Mouse (Mus musculus) MEL (cell line): ENCODE measurements at regions not wholly inside any gene's neighbourhood (a gene's known extent, or its start where the extent isn't known, plus 50 kb on each side); places are given as distances from the start of the nearest gene placed in this dataset.

ENCODE experiments used
- DNase-seq: peaks from one replicate; pipeline ENCODE4 v3.0.0; 2011; ENCODE audit warnings: low read depth, low spot score
- H3K27ac ChIP-seq: 2 replicates; pipeline ENCODE4 v1.5.1; 2012; ENCODE audit warnings: low read depth, mild to moderate bottlenecking, control low read depth, low read length, moderate library complexity; ENCODE audit not compliant: control insufficient read depth
- H3K27me3 ChIP-seq, 2 experiments: fragments of 150-350 bp in 1 of 2; sonication (generic) in 1 of 2; 2 replicates each; pipeline ENCODE4 v1.6.1; 2012; ENCODE audit warnings: low read length in 2 of 2, mild to moderate bottlenecking in 2 of 2, improper control_type of control experiment in 1 of 2, moderate library complexity in 1 of 2; ENCODE audit not compliant: insufficient read depth in 2 of 2, control insufficient read depth in 1 of 2
- H3K36me3 ChIP-seq, 2 experiments: 2 replicates each; pipeline ENCODE4 v1.6.1; 2012 to 2014; ENCODE audit warnings: low read length in 2 of 2, improper control_type of control experiment in 1 of 2, inconsistent platforms in 1 of 2, mild to moderate bottlenecking in 1 of 2; ENCODE audit not compliant: insufficient read depth in 2 of 2, control insufficient read depth in 1 of 2
- H3K4me1 ChIP-seq, 2 experiments: fragments of 150-350 bp in 1 of 2; sonication (generic) in 1 of 2; 2 replicates each; pipeline ENCODE4 v1.6.1; 2012; ENCODE audit warnings: low read length in 2 of 2, improper control_type of control experiment in 1 of 2, mild to moderate bottlenecking in 1 of 2; ENCODE audit not compliant: insufficient read depth in 2 of 2, control insufficient read depth in 1 of 2
- H3K4me3 ChIP-seq, 2 experiments: fragments of 150-350 bp in 1 of 2; sonication (generic) in 1 of 2; 2 replicates each; pipeline ENCODE4 v1.5.1; 2012; ENCODE audit warnings: low read depth in 2 of 2, low read length in 2 of 2, mild to moderate bottlenecking in 2 of 2, moderate library complexity in 2 of 2, control low read depth in 1 of 2, improper control_type of control experiment in 1 of 2; ENCODE audit not compliant: control insufficient read depth in 1 of 2, insufficient read depth in 1 of 2
- H3K79me2 ChIP-seq: 2 replicates; pipeline ENCODE4 v1.6.1; 2012; ENCODE audit warnings: mild to moderate bottlenecking, low read length, moderate library complexity; ENCODE audit not compliant: control insufficient read depth, poor library complexity, insufficient read depth
- H3K9ac ChIP-seq: 2 replicates; pipeline ENCODE4 v1.6.1; 2012; ENCODE audit warnings: low read depth, mild to moderate bottlenecking, control low read depth, low read length, moderate library complexity; ENCODE audit not compliant: control insufficient read depth, poor library complexity, severe bottlenecking
- H3K9me3 ChIP-seq: fragments of 150-350 bp; sonication (generic); replicated peaks from 2 replicates; pipeline ENCODE4 v1.6.1; 2012; ENCODE audit warnings: mild to moderate bottlenecking, low read length, improper control_type of control experiment, moderate library complexity; ENCODE audit not compliant: insufficient read depth
- BHLHE40 ChIP-seq: IDR thresholded peaks from 2 replicates; pipeline ENCODE4 v1.6.1; 2012; ENCODE audit warnings: low read depth, mild to moderate bottlenecking, inconsistent platforms, low read length, improper control_type of control experiment, borderline replicate concordance
- CHD1 ChIP-seq: IDR thresholded peaks from 2 replicates; pipeline ENCODE4 v1.6.1; 2012; ENCODE audit warnings: low read depth, mild to moderate bottlenecking, inconsistent platforms, low read length, improper control_type of control experiment
- E2F4 ChIP-seq: IDR thresholded peaks from 2 replicates; pipeline ENCODE4 v1.6.1; 2011; ENCODE audit warnings: low read depth, low read length, improper control_type of control experiment, borderline replicate concordance
- ELF1 ChIP-seq: IDR thresholded peaks from 2 replicates; pipeline ENCODE4 v1.6.1; 2014; ENCODE audit warnings: low read depth, mild to moderate bottlenecking, inconsistent platforms, low read length, improper control_type of control experiment, moderate library complexity
- ETS1 ChIP-seq: IDR thresholded peaks from 2 replicates; pipeline ENCODE4 v1.6.1; 2012; ENCODE audit warnings: low read depth, mild to moderate bottlenecking, inconsistent platforms, low read length, improper control_type of control experiment, moderate library complexity
- JUND ChIP-seq: IDR thresholded peaks from 2 replicates; pipeline ENCODE4 v1.6.1; 2011; ENCODE audit warnings: low read depth, mild to moderate bottlenecking, improper control_type of control experiment, low read length
- KAT2A ChIP-seq: conservative IDR thresholded peaks from 2 replicates; pipeline ENCODE4 v1.6.1; 2012; ENCODE audit warnings: low read depth, low read length, improper control_type of control experiment, inconsistent platforms
- MAFK ChIP-seq: IDR thresholded peaks from 2 replicates; pipeline ENCODE4 v1.6.1; 2011; ENCODE audit warnings: low read depth, mild to moderate bottlenecking, low read length, improper control_type of control experiment, borderline replicate concordance
- MAZ ChIP-seq: IDR thresholded peaks from 2 replicates; pipeline ENCODE4 v1.6.1; 2012; ENCODE audit warnings: low read depth, mild to moderate bottlenecking, inconsistent platforms, low read length, improper control_type of control experiment
- NELFE ChIP-seq: IDR thresholded peaks from 2 replicates; pipeline ENCODE4 v1.6.1; 2011; ENCODE audit warnings: low read depth, low read length, improper control_type of control experiment
- NRF1 ChIP-seq: IDR thresholded peaks from 2 replicates; pipeline ENCODE4 v1.6.1; 2014; ENCODE audit warnings: low read depth, mild to moderate bottlenecking, inconsistent platforms, low read length, improper control_type of control experiment, moderate library complexity; ENCODE audit not compliant: poor library complexity, insufficient read depth, severe bottlenecking
- POLR2A ChIP-seq, 2 experiments: IDR thresholded peaks; 2 replicates each; pipeline ENCODE4 v1.6.1; 2011 to 2012; ENCODE audit warnings: low read length in 2 of 2, mild to moderate bottlenecking in 2 of 2, control low read depth in 1 of 2, improper control_type of control experiment in 1 of 2, low read depth in 1 of 2, moderate library complexity in 1 of 2; ENCODE audit not compliant: control insufficient read depth in 1 of 2, insufficient read depth in 1 of 2, poor library complexity in 1 of 2
- POLR2AphosphoS2 ChIP-seq: IDR thresholded peaks from 2 replicates; pipeline ENCODE4 v1.6.1; 2011; ENCODE audit warnings: low read length, improper control_type of control experiment
- POLR2AphosphoS5 ChIP-seq: IDR thresholded peaks from 2 replicates; pipeline ENCODE4 v1.6.1; 2012; ENCODE audit warnings: low read depth, borderline replicate concordance, mild to moderate bottlenecking, inconsistent platforms, low read length, moderate library complexity, mixed read lengths
- SMC3 ChIP-seq: IDR thresholded peaks from 2 replicates; pipeline ENCODE4 v1.6.1; 2011; ENCODE audit warnings: low read depth, low read length, improper control_type of control experiment
- UBTF ChIP-seq: IDR thresholded peaks from 2 replicates; pipeline ENCODE4 v1.6.1; 2012; ENCODE audit warnings: low read depth, mild to moderate bottlenecking, inconsistent platforms, low read length, improper control_type of control experiment, moderate library complexity, borderline replicate concordance; ENCODE audit not compliant: insufficient read depth
- ZC3H11A ChIP-seq: IDR thresholded peaks from 2 replicates; pipeline ENCODE4 v1.6.1; 2012; ENCODE audit warnings: low read depth, mild to moderate bottlenecking, inconsistent platforms, low read length, improper control_type of control experiment
- ZKSCAN1 ChIP-seq: IDR thresholded peaks from 2 replicates; pipeline ENCODE4 v1.6.1; 2012; ENCODE audit warnings: low read depth, mild to moderate bottlenecking, inconsistent platforms, low read length, improper control_type of control experiment, moderate library complexity
- ZMIZ1 ChIP-seq: IDR thresholded peaks from 2 replicates; pipeline ENCODE4 v1.6.1; 2012; ENCODE audit warnings: low read depth, mild to moderate bottlenecking, inconsistent platforms, low read length, improper control_type of control experiment, moderate library complexity
- ZNF384 ChIP-seq: IDR thresholded peaks from 2 replicates; pipeline ENCODE4 v1.6.1; 2012; ENCODE audit warnings: low read depth, mild to moderate bottlenecking, inconsistent platforms, low read length, improper control_type of control experiment

DNA sequence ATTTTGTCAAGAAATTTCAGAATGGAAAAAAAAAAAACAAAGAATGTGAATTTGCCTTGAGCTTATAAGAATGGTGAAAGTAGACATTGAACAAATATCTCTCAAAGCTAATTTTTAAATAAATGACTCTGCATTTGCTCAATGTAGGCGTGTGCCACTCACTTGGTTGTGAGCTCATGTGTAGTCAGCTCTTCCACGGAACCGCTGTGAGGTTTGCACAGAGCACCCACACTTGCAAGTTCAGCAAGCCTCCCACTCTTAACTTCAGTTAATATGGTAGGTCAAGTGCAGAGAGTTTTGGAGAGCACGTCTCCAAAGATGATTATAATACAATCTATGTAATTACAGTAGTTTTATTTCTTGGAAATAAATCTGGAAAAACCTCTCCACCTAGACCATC lies 479.9 kb upstream of the Mef2c start:
- no peak overlapping the region for H3K9ac ChIP-seq
- H3K79me2 ChIP-seq, result no peaks in the 10 kb centered on the region
- no peaks in the 10 kb centered on the region for H3K27me3 ChIP-seq
- H3K4me3 ChIP-seq, result no peak overlapping the region
- peaks cover 6 to 16% of the 10 kb centered on the region in 2 experiments; a peak in 3 of 4 replicates for H3K4me1 ChIP-seq
- no peak for TF ChIP-seq MAZ
- no peak for TF ChIP-seq BHLHE40
- TF ChIP-seq MAFK, result no peak
- TF ChIP-seq, all 39 proteins: peak for 0
- H3K9me3 ChIP-seq, result no peaks in the 10 kb centered on the region
- no peak overlapping the region for H3K27ac ChIP-seq
- peaks cover 0 to 23% of the 10 kb centered on the region in 2 experiments; a peak in 2 of 4 replicates for H3K36me3 ChIP-seq
- no peak for DNase-seq

DNA sequence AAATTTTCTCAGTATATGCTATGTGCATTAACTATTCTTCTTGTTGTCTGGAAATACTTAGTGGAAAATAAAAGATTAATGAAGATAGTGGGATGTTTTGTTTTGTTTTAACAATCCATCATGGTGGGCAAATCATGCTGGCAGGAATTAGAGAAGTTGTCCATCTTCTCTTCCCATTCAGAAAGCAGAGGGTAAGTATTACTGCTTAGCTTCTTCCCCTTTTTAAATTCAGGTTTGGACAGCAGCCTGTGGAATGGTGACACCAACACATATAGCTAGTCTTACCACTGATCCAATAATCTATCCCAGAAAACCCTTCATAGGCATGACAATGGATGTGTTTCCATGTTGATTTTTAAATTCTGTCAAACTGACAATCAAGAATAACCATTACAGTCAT lies 467.9 kb upstream of the Mef2c start:
- Histone ChIP-seq H3K36me3 (no peaks in the 10 kb centered on the region; a peak in 1 of 4 replicates), H3K4me3 (no peak overlapping the region), H3K9ac (no peak overlapping the region), H3K79me2 (no peaks in the 10 kb centered on the region), H3K4me1 (no peaks in the 10 kb centered on the region; a peak in 2 of 4 replicates), H3K27ac (no peak overlapping the region), H3K27me3 (no peaks in the 10 kb centered on the region), H3K9me3 (no peaks in the 10 kb centered on the region)
- TF ChIP-seq ETS1, result no peak
- TF ChIP-seq MAZ, result no peak
- no peak for TF ChIP-seq NRF1
- TF ChIP-seq ELF1, result no peak
- TF ChIP-seq NELFE, result no peak
- no peak for TF ChIP-seq POLR2A (IDR thresholded peaks at IDR 0.05; ENCODE audit: control insufficient read depth in 1 of 2, insufficient read depth in 1 of 2, low read depth in 1 of 2, low read length in 2 of 2, poor library complexity in 1 of 2)
- no peak for TF ChIP-seq ZC3H11A
- no peak for TF ChIP-seq UBTF
- TF ChIP-seq BHLHE40, result no peak
- TF ChIP-seq POLR2AphosphoS5, result no peak
- TF ChIP-seq SMC3, result no peak
- TF ChIP-seq ZNF384, result no peak
- TF ChIP-seq POLR2AphosphoS2, result no peak
- no peak for TF ChIP-seq ZKSCAN1
- no peak for TF ChIP-seq ZMIZ1
- TF ChIP-seq CHD1, result no peak
- no peak for TF ChIP-seq KAT2A
- no peak for TF ChIP-seq JUND
- no peak for TF ChIP-seq E2F4
- DNase-seq, result peak; percentile 37
